Mouse (Mus musculus): ENCODE results near the gene Angptl8. TPM values are rescaled to one million over a fixed set of nuclear protein-coding genes. Genes with fewer than 3 reads are reported as not detected.

Angptl8 gene
- polyA plus RNA-seq, 1 experiment from 2014 or later, result 0.88 TPM

DNA sequence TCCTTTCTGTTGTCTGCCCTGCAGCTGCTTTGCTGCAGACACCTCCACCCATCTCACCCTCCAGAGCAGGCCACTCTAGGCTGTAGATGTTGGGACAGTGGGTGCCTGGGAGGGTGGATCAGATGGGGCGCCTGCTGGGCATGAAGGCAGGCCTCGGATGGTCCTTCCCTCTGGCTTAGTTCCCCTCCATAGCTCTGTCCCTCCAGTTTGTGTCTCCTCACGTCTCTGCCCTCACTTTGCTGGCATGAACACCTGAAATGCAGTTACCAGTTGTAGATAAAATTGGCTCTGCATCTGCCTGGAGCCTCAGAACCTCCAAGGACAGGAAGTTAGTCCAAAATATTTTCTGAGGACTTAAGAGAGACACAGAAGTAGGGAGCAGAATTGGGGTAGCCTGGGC, 38.4 kb upstream of the Angptl8 start:
- peaks cover 21% of the 10 kb centered on the region for H3K4me1 ChIP-seq (replicated peaks)

DNA sequence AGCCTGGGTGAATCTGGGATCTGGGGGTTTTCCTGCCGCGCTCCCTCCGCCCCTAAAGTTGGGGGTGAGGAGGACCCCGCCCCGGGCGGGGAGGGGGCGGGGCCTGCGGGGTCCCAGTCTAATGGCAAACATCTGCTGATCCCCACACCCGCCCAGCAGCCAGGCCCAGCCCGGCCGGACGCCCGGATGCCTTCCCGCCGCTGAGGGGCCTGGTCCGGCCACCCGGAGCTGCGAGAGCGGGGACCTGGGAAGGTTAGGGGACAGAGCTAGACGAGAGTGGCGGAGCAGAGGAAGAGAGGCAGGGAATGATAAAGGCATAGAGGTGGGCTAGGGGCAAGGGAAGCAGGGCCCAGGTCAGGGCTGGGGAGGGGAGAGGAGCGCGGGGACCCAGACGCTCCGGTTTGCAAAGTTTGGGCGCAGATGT, 37.4 kb upstream of the Angptl8 start:
- Histone ChIP-seq H3K4me3 (peak overlapping the region; percentile 66), H3K4me2 (peak overlapping the region; percentile 83), H3K27ac (replicated peaks) (peak overlapping the region; percentile 67), H3K36me3 (no peaks in the 10 kb centered on the region), H3K27me3 (peaks cover 7% of the 10 kb centered on the region), H3K9me3 (no peaks in the 10 kb centered on the region), H3K9ac (peak overlapping the region; percentile 53), H3K4me1 (replicated peaks) (peaks cover 16% of the 10 kb centered on the region)
- ATAC-seq (ENCODE audit: low FRiP score, low read depth), result peak; percentile 46
- WGBS, result 1% methylated on average over 20 of the region's 26 CpGs

More for the DNA sequence above, 38.4 kb upstream of the Angptl8 start:
- ATAC-seq (ENCODE audit: low FRiP score, low read depth), result no peak
- H3K36me3 ChIP-seq, result no peaks in the 10 kb centered on the region
- H3K9ac ChIP-seq, result no peak overlapping the region
- peaks cover 7% of the 10 kb centered on the region for H3K27me3 ChIP-seq
- H3K4me2 ChIP-seq, result peak overlapping the region; percentile 83
- no peak overlapping the region for H3K4me3 ChIP-seq
- 72% methylated on average over 3 of the region's 3 CpGs for WGBS
- 0 out of 2 replicates have a peak overlapping the region, but pooled peaks have one; percentile 3 for H3K27ac ChIP-seq (replicated peaks)
- no peaks in the 10 kb centered on the region for H3K9me3 ChIP-seq

DNA sequence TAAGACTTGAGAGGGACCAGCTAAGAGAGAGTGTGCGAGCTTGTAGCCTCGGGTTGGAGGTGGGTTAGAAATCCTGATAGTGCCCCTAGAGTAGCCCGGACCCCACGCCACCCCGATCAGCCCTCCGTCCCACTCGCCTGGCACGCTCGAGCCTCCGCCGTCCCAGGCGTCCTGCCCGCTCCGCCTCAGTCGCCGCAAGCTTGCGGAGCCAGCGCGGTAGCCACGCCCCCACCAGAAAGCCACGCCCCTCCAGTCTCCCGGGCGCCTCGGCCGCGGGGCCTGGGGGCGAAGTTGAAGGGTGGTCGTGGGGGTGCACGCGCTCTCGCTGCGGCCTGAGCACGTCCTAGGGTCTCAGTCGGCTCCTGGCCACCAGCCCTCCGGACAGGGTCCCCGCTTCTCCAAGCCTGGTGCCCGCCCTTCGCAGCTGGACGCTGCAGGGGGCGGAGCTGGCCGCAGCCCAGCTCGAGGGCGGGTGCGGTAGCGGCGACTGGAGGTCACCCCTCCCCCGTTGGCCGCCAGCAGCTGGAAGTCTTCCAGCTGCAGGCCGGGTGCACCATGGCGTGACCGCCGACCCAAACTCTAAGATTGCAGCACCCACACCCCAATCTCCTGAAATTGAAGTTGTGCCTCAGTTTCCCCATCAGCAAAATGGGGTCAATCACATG, 36.8 kb upstream of the Angptl8 start, which contains the start of gene Kank2:
Kank2 (minus strand) TSS at position 400 of the 665 bp plus-strand sequence.
- peak within 1 kb of the TSS; percentile 67 for H3K27ac ChIP-seq (replicated peaks)
- H3K9ac ChIP-seq, result peak within 1 kb of the TSS; percentile 53
- H3K36me3 ChIP-seq, result no peaks in the 10 kb centered on the region
- H3K4me1 ChIP-seq (replicated peaks), result peaks cover 12% of the 10 kb centered on the region
- H3K9me3 ChIP-seq, result no peaks in the 10 kb centered on the region
- WGBS, result under 1% methylated on average over 47 of the region's 52 CpGs
- peak within 1 kb of the TSS; percentile 66 for H3K4me3 ChIP-seq
- H3K4me2 ChIP-seq, result peak within 1 kb of the TSS; percentile 83
- peak; percentile 70 for ATAC-seq (ENCODE audit: low FRiP score, low read depth)
- peaks cover 7% of the 10 kb centered on the region for H3K27me3 ChIP-seq

DNA sequence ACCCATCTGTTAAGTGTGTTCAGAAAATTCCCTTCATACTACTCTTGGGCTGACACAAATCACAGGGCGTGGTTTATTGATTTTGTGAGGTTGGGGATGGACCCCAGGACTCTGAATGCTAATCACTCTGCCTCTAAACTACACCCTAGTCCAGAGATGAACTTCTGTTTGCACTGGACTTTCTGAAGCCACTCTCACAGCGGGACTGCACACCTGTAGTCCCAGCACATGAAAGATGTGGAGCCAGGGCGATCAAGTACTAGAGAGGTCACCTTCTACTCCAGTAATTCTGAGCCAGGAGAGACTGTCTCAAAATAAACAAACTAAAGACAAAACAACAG, 36.3 kb upstream of the Angptl8 start:
- WGBS, result 66% methylated on average over 3 of the region's 3 CpGs
- ATAC-seq (ENCODE audit: low FRiP score, low read depth), result no peak
- peak overlapping the region; percentile 83 for H3K4me2 ChIP-seq
- no peaks in the 10 kb centered on the region for H3K36me3 ChIP-seq
- H3K9ac ChIP-seq, result no peak overlapping the region
- peaks cover 7% of the 10 kb centered on the region for H3K27me3 ChIP-seq
- H3K27ac ChIP-seq (replicated peaks), result no peak overlapping the region
- H3K4me3 ChIP-seq, result peak overlapping the region; percentile 66
- peaks cover 12% of the 10 kb centered on the region for H3K4me1 ChIP-seq (replicated peaks)
- H3K9me3 ChIP-seq, result no peaks in the 10 kb centered on the region

DNA sequence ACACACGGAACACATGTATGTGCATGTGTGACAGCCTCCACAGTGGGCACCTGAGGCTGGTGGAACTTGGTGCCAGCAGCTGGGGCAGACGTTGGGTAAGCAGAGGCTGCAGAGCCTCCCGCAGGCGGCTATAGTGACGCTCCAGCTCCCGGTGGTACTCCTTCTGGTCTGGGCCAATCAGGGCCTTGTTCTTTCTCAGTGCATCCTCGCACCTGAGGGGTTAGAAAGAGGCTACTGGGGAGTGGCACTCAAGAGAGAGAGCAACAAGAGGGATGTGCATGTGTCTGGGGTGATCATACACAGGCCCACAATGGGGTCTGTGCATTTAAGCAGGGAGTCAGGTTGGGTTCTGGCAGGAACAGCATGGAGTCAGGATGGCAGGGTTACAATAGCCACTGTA, 34.2 kb upstream of the Angptl8 start:
- 77% methylated on average over 7 of the region's 7 CpGs for WGBS
- Histone ChIP-seq H3K4me1 (replicated peaks) (peaks cover 12% of the 10 kb centered on the region), H3K4me2 (no peak overlapping the region), H3K9me3 (no peaks in the 10 kb centered on the region), H3K9ac (no peak overlapping the region), H3K4me3 (no peak overlapping the region), H3K36me3 (no peaks in the 10 kb centered on the region), H3K27ac (replicated peaks) (no peak overlapping the region), H3K27me3 (peaks cover 7% of the 10 kb centered on the region)
- ATAC-seq (ENCODE audit: low FRiP score, low read depth), result no peak

DNA sequence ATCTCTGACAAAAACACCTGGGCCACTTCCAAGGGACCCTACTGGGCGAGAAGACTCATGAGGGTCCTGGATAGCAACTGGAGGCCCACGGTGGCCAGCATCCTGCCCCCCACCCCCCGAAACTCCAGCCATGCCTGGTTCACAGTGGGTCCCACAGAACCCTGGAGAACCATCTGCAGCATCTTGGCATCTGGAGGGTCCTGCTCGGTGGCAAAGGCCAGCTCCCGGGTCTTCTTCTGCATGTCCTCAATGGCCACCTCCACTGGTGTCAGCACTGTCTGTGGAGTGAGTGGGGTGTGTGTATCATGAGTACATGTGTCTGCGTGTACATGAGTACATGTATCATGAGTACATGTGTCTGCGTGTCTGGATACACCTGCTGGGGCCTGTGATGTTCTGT, 33.7 kb upstream of the Angptl8 start:
- peaks cover 7% of the 10 kb centered on the region for H3K27me3 ChIP-seq
- no peak overlapping the region for H3K4me2 ChIP-seq
- no peak for ATAC-seq (ENCODE audit: low FRiP score, low read depth)
- H3K9me3 ChIP-seq, result no peaks in the 10 kb centered on the region
- no peak overlapping the region for H3K27ac ChIP-seq (replicated peaks)
- H3K36me3 ChIP-seq, result no peaks in the 10 kb centered on the region
- no peak overlapping the region for H3K4me3 ChIP-seq
- WGBS, result 87% methylated on average over 7 of the region's 7 CpGs
- H3K9ac ChIP-seq, result no peak overlapping the region
- peaks cover 11% of the 10 kb centered on the region for H3K4me1 ChIP-seq (replicated peaks)

DNA sequence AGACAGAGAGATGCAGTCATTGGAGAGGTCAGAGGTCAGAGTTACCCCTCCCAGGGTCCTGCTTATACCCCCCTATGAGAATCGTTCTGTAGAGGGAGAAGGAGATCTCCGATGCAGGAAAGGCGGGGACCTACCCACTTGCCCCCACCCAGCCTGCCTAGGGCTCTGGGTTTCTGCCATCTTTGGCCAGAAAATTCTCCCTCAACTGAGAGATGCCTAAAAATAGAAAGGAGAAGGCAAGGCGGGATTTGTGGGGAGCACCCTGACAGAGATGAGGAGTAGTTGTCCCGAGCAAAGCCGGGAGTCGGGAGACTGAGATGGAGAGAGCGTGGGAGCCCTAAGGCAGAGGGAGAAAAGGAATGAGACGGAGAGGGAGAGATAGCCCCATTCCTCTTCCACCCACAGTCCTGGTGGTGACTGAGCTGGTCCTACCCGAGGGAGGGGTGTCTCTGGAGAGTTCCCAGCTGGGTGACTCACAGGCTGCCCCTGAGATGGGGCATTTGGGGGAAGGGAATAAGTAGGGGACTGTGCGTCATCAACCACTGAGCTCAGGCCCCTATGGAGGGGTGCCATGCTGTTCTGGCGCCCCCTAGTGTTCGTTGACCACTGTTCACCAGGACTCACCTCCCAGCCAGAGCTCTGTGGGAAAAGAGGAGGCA, 31.2 kb upstream of the Angptl8 start:
- Histone ChIP-seq H3K9me3 (no peaks in the 10 kb centered on the region), H3K9ac (no peak overlapping the region), H3K36me3 (no peaks in the 10 kb centered on the region), H3K27me3 (no peaks in the 10 kb centered on the region), H3K27ac (replicated peaks) (no peak overlapping the region), H3K4me2 (0 out of 2 replicates have a peak overlapping the region, but pooled peaks have one; percentile 2), H3K4me1 (replicated peaks) (no peaks in the 10 kb centered on the region), H3K4me3 (no peak overlapping the region)
- ATAC-seq (ENCODE audit: low FRiP score, low read depth), result peak; percentile 83
- WGBS, result 48% methylated on average over 13 of the region's 13 CpGs

DNA sequence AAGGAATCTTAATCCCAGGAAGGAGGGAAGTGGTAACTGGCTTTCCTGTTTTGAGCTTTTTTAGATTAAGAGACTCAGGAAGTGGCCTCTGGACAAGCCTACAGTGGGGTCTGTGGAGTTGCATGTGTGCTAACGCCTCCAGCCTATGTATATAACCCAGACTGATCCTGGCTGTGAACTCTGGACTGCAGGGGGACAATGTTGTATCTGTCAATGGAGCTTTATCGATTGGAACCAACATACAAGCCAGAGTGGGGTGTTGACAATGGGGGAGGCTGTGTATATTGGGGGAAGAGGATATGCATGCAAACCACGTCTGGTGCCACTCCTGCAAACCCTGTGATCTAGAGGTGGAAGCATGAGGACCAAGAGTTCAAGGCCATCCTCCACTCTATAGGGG, 28.9 kb upstream of the Angptl8 start:
- Histone ChIP-seq H3K27ac (replicated peaks) (no peak overlapping the region), H3K36me3 (no peaks in the 10 kb centered on the region), H3K9ac (no peak overlapping the region), H3K4me1 (replicated peaks) (no peaks in the 10 kb centered on the region), H3K27me3 (no peaks in the 10 kb centered on the region), H3K4me2 (no peak overlapping the region), H3K4me3 (no peak overlapping the region), H3K9me3 (no peaks in the 10 kb centered on the region)
- no peak for ATAC-seq (ENCODE audit: low FRiP score, low read depth)
- WGBS, result 78% methylated on average over 3 of the region's 3 CpGs

DNA sequence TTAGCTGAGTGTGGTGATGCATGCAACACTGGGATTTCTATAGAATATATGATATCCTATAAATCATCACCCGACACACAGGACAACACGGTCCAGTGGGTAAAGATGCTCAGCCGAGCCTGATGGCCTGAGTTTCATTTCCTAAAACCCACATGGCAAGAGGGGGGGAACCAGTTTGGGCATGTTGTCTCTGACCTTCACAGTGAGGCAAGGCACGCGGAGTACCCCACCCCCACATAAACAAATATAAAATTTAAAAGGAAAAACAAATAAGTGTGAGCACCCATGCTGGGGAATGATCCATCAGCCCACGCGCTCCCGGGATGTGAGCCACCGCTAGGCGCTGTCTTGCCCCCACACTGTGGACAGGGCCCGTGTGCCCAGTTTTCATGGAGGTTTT, 28.3 kb upstream of the Angptl8 start:
- Histone ChIP-seq H3K27ac (replicated peaks) (no peak overlapping the region), H3K4me1 (replicated peaks) (no peaks in the 10 kb centered on the region), H3K36me3 (no peaks in the 10 kb centered on the region), H3K4me2 (no peak overlapping the region), H3K27me3 (no peaks in the 10 kb centered on the region), H3K4me3 (no peak overlapping the region), H3K9ac (no peak overlapping the region), H3K9me3 (no peaks in the 10 kb centered on the region)
- WGBS, result 82% methylated on average over 11 of the region's 11 CpGs
- ATAC-seq (ENCODE audit: low FRiP score, low read depth), result no peak

DNA sequence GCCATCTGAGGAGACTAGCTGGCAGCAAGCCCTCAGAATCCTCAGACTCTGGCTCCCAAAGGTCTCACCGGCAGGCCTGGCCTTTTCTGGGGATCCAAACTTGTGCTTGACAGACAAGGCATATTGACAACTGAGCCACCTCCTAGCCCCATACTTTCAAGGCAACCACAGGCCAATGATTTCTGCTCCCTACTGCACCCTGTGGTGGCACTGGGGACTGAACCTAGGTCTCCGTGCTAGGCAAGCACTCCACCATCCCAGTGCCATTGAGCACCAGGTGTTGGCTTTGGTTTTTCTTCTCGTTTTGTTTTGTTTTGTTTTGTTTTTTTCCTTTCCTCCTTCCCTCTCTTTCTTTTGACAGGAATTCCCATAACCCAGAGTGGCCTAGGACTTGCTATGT, 26.7 kb upstream of the Angptl8 start:
- 61% methylated on average over 3 of the region's 3 CpGs for WGBS
- Histone ChIP-seq H3K27me3 (no peaks in the 10 kb centered on the region), H3K9ac (no peak overlapping the region), H3K4me3 (no peak overlapping the region), H3K4me1 (replicated peaks) (no peaks in the 10 kb centered on the region), H3K9me3 (no peaks in the 10 kb centered on the region), H3K4me2 (no peak overlapping the region), H3K36me3 (no peaks in the 10 kb centered on the region), H3K27ac (replicated peaks) (no peak overlapping the region)
- no peak for ATAC-seq (ENCODE audit: low FRiP score, low read depth)

DNA sequence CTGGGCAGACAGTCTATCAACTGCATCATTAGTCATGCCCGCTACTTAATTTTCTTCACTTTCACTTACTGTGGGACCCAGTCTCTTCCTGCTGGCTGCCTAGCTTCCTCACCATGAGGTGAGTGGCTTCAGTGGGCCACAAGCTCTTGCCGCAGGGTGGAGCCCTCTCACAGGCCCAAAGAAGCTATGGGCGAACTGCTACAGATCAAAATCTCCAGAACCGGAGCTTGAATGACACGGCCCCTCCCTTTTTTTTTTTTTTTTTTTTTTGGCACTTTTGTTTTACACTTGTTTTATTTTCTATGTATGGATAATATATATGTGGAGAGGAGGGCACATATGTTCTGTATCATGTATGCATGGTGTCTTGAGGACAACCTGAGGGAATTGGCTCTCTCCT, 24.1 kb upstream of the Angptl8 start:
- no peak for ATAC-seq (ENCODE audit: low FRiP score, low read depth)
- H3K27ac ChIP-seq (replicated peaks), result no peak overlapping the region
- no peak overlapping the region for H3K4me3 ChIP-seq
- H3K9ac ChIP-seq, result no peak overlapping the region
- no peaks in the 10 kb centered on the region for H3K4me1 ChIP-seq (replicated peaks)
- H3K4me2 ChIP-seq, result no peak overlapping the region
- H3K9me3 ChIP-seq, result no peaks in the 10 kb centered on the region
- no peaks in the 10 kb centered on the region for H3K36me3 ChIP-seq
- H3K27me3 ChIP-seq, result no peaks in the 10 kb centered on the region
- WGBS, result 93% methylated on average over 5 of the region's 5 CpGs

DNA sequence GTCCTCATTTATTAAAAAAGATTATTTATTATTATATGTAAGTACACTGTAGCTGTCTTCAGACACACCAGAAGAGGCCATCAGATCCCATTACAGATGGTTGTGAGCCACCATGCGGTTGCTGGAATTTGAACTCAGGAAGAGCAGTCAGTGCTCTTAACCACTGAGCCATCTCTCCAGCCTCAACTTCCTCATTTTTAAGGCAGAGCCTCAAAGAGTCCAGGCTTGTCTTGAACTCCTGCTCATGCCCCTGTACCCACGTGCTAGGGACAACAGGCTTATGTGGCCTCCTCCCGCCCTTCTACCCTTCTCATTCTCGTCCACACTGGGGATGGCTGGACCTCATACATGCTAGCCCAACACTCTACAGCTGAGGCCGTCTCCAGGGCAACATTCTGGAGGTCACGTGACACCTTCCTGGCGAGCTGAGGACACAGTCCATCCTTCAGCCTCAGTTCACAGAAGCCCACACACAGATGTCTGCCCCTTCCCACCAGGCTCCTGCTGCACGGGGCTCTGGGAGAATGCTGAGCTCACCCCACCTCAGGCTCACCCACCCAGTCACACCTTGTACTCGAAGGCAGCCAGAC, 18.5 kb upstream of the Angptl8 start:
- no peaks in the 10 kb centered on the region for H3K4me1 ChIP-seq (replicated peaks)
- WGBS, result 70% methylated on average over 9 of the region's 9 CpGs
- H3K4me3 ChIP-seq, result no peak overlapping the region
- H3K36me3 ChIP-seq, result no peaks in the 10 kb centered on the region
- no peak overlapping the region for H3K9ac ChIP-seq
- no peaks in the 10 kb centered on the region for H3K27me3 ChIP-seq
- no peak for ATAC-seq (ENCODE audit: low FRiP score, low read depth)
- H3K4me2 ChIP-seq, result no peak overlapping the region
- H3K9me3 ChIP-seq, result no peaks in the 10 kb centered on the region
- H3K27ac ChIP-seq (replicated peaks), result no peak overlapping the region

All from hindbrain, embryonic 15.5 days (tissue).